Mouse (Mus musculus): ENCODE results near the gene Pbrm1. TPM values are rescaled to one million over a fixed set of nuclear protein-coding genes. Genes with fewer than 3 reads are reported as not detected.

Pbrm1 gene
- polyA plus RNA-seq, 1 experiment from 2014 or later = 116 TPM

GRCm38 (mm10) chr14:31045817-31046216 lies 26.9 kb downstream of the Pbrm1 start:
- H3K4me1 ChIP-seq (ENCODE audit: control insufficient read depth, insufficient read depth, low read length) = no peaks in the 10 kb centered on the region
- H3K27ac ChIP-seq (ENCODE audit: low read depth, low read length) = no peak overlapping the region
- ATAC-seq (ENCODE audit: low FRiP score, low TSS enrichment) = no peak
- no peaks in the 10 kb centered on the region for H3K9me3 ChIP-seq (ENCODE audit: control insufficient read depth, low read length)
- no peak overlapping the region for H3K4me3 ChIP-seq (ENCODE audit: low read length)
- H3K36me3 ChIP-seq (ENCODE audit: control insufficient read depth, insufficient read depth, low read length) = peaks cover 81% of the 10 kb centered on the region
- no peak overlapping the region for H3K4me2 ChIP-seq (replicated peaks; ENCODE audit: low read depth, low read length)
- H3K27me3 ChIP-seq (ENCODE audit: control insufficient read depth, insufficient read depth, low read length) = no peaks in the 10 kb centered on the region
- WGBS = 91% methylated on average over 1 of the region's 1 CpGs
- no peak overlapping the region for H3K9ac ChIP-seq (ENCODE audit: low read depth, low read length)

GRCm38 (mm10) chr14:31062277-31062676 lies 43.3 kb downstream of the Pbrm1 start:
- Histone ChIP-seq H3K4me1 (ENCODE audit: control insufficient read depth, insufficient read depth, low read length) (no peaks in the 10 kb centered on the region), H3K27ac (ENCODE audit: low read depth, low read length) (no peak overlapping the region), H3K4me3 (ENCODE audit: low read length) (no peak overlapping the region), H3K9ac (ENCODE audit: low read depth, low read length) (no peak overlapping the region), H3K36me3 (ENCODE audit: control insufficient read depth, insufficient read depth, low read length) (peaks cover 74% of the 10 kb centered on the region), H3K4me2 (replicated peaks; ENCODE audit: low read depth, low read length) (no peak overlapping the region), H3K9me3 (ENCODE audit: control insufficient read depth, low read length) (no peaks in the 10 kb centered on the region), H3K27me3 (ENCODE audit: control insufficient read depth, insufficient read depth, low read length) (no peaks in the 10 kb centered on the region)
- 64% methylated on average over 1 of the region's 1 CpGs for WGBS
- ATAC-seq (ENCODE audit: low FRiP score, low TSS enrichment) = no peak

GRCm38 (mm10) chr14:31069086-31069733 lies 50.3 kb downstream of the Pbrm1 start:
- H3K27ac ChIP-seq (ENCODE audit: low read depth, low read length) = no peak overlapping the region
- H3K4me3 ChIP-seq (ENCODE audit: low read length) = no peak overlapping the region
- no peak overlapping the region for H3K9ac ChIP-seq (ENCODE audit: low read depth, low read length)
- H3K9me3 ChIP-seq (ENCODE audit: control insufficient read depth, low read length) = no peaks in the 10 kb centered on the region
- WGBS = 94% methylated on average over 4 of the region's 4 CpGs
- H3K4me2 ChIP-seq (replicated peaks; ENCODE audit: low read depth, low read length) = no peak overlapping the region
- H3K4me1 ChIP-seq (ENCODE audit: control insufficient read depth, insufficient read depth, low read length) = no peaks in the 10 kb centered on the region
- ATAC-seq (ENCODE audit: low FRiP score, low TSS enrichment) = no peak
- H3K36me3 ChIP-seq (ENCODE audit: control insufficient read depth, insufficient read depth, low read length) = peaks cover 75% of the 10 kb centered on the region
- H3K27me3 ChIP-seq (ENCODE audit: control insufficient read depth, insufficient read depth, low read length) = no peaks in the 10 kb centered on the region

GRCm38 (mm10) chr14:31078597-31079208 lies 59.8 kb downstream of the Pbrm1 start:
- Histone ChIP-seq H3K27me3 (ENCODE audit: control insufficient read depth, insufficient read depth, low read length) (no peaks in the 10 kb centered on the region), H3K9ac (ENCODE audit: low read depth, low read length) (no peak overlapping the region), H3K36me3 (ENCODE audit: control insufficient read depth, insufficient read depth, low read length) (peaks cover 69% of the 10 kb centered on the region), H3K27ac (ENCODE audit: low read depth, low read length) (no peak overlapping the region), H3K9me3 (ENCODE audit: control insufficient read depth, low read length) (no peaks in the 10 kb centered on the region), H3K4me1 (ENCODE audit: control insufficient read depth, insufficient read depth, low read length) (no peaks in the 10 kb centered on the region), H3K4me3 (ENCODE audit: low read length) (no peak overlapping the region), H3K4me2 (replicated peaks; ENCODE audit: low read depth, low read length) (no peak overlapping the region)
- ATAC-seq (ENCODE audit: low FRiP score, low TSS enrichment) = no peak
- whole genome bisulfite sequencing = 95% methylated on average over 3 of the region's 3 CpGs

- peaks cover 64% of the 10 kb centered on the region for H3K36me3 ChIP-seq (ENCODE audit: control insufficient read depth, insufficient read depth, low read length)
- H3K4me3 ChIP-seq (ENCODE audit: low read length) = no peak overlapping the region
- WGBS = 95% methylated on average over 3 of the region's 3 CpGs
- H3K9me3 ChIP-seq (ENCODE audit: control insufficient read depth, low read length) = no peaks in the 10 kb centered on the region
- no peak overlapping the region for H3K4me2 ChIP-seq (replicated peaks; ENCODE audit: low read depth, low read length)
- H3K4me1 ChIP-seq (ENCODE audit: control insufficient read depth, insufficient read depth, low read length) = no peaks in the 10 kb centered on the region
- no peak overlapping the region for H3K9ac ChIP-seq (ENCODE audit: low read depth, low read length)
- no peaks in the 10 kb centered on the region for H3K27me3 ChIP-seq (ENCODE audit: control insufficient read depth, insufficient read depth, low read length)
- no peak for ATAC-seq (ENCODE audit: low FRiP score, low TSS enrichment)
- H3K27ac ChIP-seq (ENCODE audit: low read depth, low read length) = no peak overlapping the region
These were observed 60.5 kb downstream of the Pbrm1 start for GRCm38 (mm10) chr14:31079313-31080028.

GRCm38 (mm10) chr14:31081147-31081546 lies 62.2 kb downstream of the Pbrm1 start:
- H3K4me3 ChIP-seq (ENCODE audit: low read length) = no peak overlapping the region
- H3K9me3 ChIP-seq (ENCODE audit: control insufficient read depth, low read length) = no peaks in the 10 kb centered on the region
- no peak for ATAC-seq (ENCODE audit: low FRiP score, low TSS enrichment)
- no peak overlapping the region for H3K27ac ChIP-seq (ENCODE audit: low read depth, low read length)
- H3K9ac ChIP-seq (ENCODE audit: low read depth, low read length) = no peak overlapping the region
- no peaks in the 10 kb centered on the region for H3K4me1 ChIP-seq (ENCODE audit: control insufficient read depth, insufficient read depth, low read length)
- H3K36me3 ChIP-seq (ENCODE audit: control insufficient read depth, insufficient read depth, low read length) = peaks cover 61% of the 10 kb centered on the region
- H3K27me3 ChIP-seq (ENCODE audit: control insufficient read depth, insufficient read depth, low read length) = no peaks in the 10 kb centered on the region
- H3K4me2 ChIP-seq (replicated peaks; ENCODE audit: low read depth, low read length) = no peak overlapping the region

- H3K9me3 ChIP-seq (ENCODE audit: control insufficient read depth, low read length) = no peaks in the 10 kb centered on the region
- no peak overlapping the region for H3K27ac ChIP-seq (ENCODE audit: low read depth, low read length)
- H3K4me2 ChIP-seq (replicated peaks; ENCODE audit: low read depth, low read length) = no peak overlapping the region
- H3K9ac ChIP-seq (ENCODE audit: low read depth, low read length) = no peak overlapping the region
- ATAC-seq (ENCODE audit: low FRiP score, low TSS enrichment) = no peak
- no peaks in the 10 kb centered on the region for H3K4me1 ChIP-seq (ENCODE audit: control insufficient read depth, insufficient read depth, low read length)
- no peak overlapping the region for H3K4me3 ChIP-seq (ENCODE audit: low read length)
- H3K27me3 ChIP-seq (ENCODE audit: control insufficient read depth, insufficient read depth, low read length) = no peaks in the 10 kb centered on the region
- WGBS = 79% methylated on average over 6 of the region's 6 CpGs
- H3K36me3 ChIP-seq (ENCODE audit: control insufficient read depth, insufficient read depth, low read length) = peaks cover 82% of the 10 kb centered on the region
These were observed 68.5 kb downstream of the Pbrm1 start for GRCm38 (mm10) chr14:31087433-31087832.

- Histone ChIP-seq H3K4me3 (ENCODE audit: low read length) (no peak overlapping the region), H3K27me3 (ENCODE audit: control insufficient read depth, insufficient read depth, low read length) (no peaks in the 10 kb centered on the region), H3K9ac (ENCODE audit: low read depth, low read length) (no peak overlapping the region), H3K4me2 (replicated peaks; ENCODE audit: low read depth, low read length) (no peak overlapping the region), H3K9me3 (ENCODE audit: control insufficient read depth, low read length) (no peaks in the 10 kb centered on the region), H3K27ac (ENCODE audit: low read depth, low read length) (no peak overlapping the region), H3K36me3 (ENCODE audit: control insufficient read depth, insufficient read depth, low read length) (peaks cover 81% of the 10 kb centered on the region), H3K4me1 (ENCODE audit: control insufficient read depth, insufficient read depth, low read length) (no peaks in the 10 kb centered on the region)
- 94% methylated on average over 2 of the region's 2 CpGs for WGBS
- no peak for ATAC-seq (ENCODE audit: low FRiP score, low TSS enrichment)
These were observed 69.6 kb downstream of the Pbrm1 start for GRCm38 (mm10) chr14:31088515-31088914.

GRCm38 (mm10) chr14:31089918-31090317 lies 71.0 kb downstream of the Pbrm1 start:
- H3K36me3 ChIP-seq (ENCODE audit: control insufficient read depth, insufficient read depth, low read length) = peaks cover 74% of the 10 kb centered on the region
- H3K27ac ChIP-seq (ENCODE audit: low read depth, low read length) = no peak overlapping the region
- no peak for ATAC-seq (ENCODE audit: low FRiP score, low TSS enrichment)
- H3K9me3 ChIP-seq (ENCODE audit: control insufficient read depth, low read length) = no peaks in the 10 kb centered on the region
- no peaks in the 10 kb centered on the region for H3K27me3 ChIP-seq (ENCODE audit: control insufficient read depth, insufficient read depth, low read length)
- no peak overlapping the region for H3K9ac ChIP-seq (ENCODE audit: low read depth, low read length)
- no peaks in the 10 kb centered on the region for H3K4me1 ChIP-seq (ENCODE audit: control insufficient read depth, insufficient read depth, low read length)
- H3K4me2 ChIP-seq (replicated peaks; ENCODE audit: low read depth, low read length) = no peak overlapping the region
- WGBS = 77% methylated on average over 1 of the region's 1 CpGs
- H3K4me3 ChIP-seq (ENCODE audit: low read length) = no peak overlapping the region
